Mouse (Mus musculus) gastrocnemius, adult 2 months (tissue): ENCODE data around the gene B3gat2. TPM values are rescaled to one million over a fixed set of nuclear protein-coding genes. Genes with fewer than 3 reads are reported as not detected.

Experiments
- DNase-seq: peaks from one replicate; pipeline ENCODE4 v3.0.0; 2022
- H3K27ac ChIP-seq: fragments of 200-600 bp; 2 replicates; pipeline ENCODE4 v1.8.1; 2022; ENCODE audit warnings: mild to moderate bottlenecking
- H3K4me3 ChIP-seq: fragments of 200-600 bp; 2 replicates; pipeline ENCODE4 v1.8.1; 2022; ENCODE audit warnings: mild to moderate bottlenecking, moderate library complexity
- CTCF ChIP-seq: fragments of 200-600 bp; IDR thresholded peaks from 2 replicates; pipeline ENCODE4 v1.8.1; 2022; ENCODE audit warnings: antibody characterized with exemption, mild to moderate bottlenecking, moderate library complexity
- intact Hi-C: fragments of 180-260 bp; cut with DNase I; formaldehyde crosslinking; loops from one replicate; pipeline ENCODE4 v1.15.1; 2025
- total RNA-seq, 2 experiments: library from RNA; stranded (reverse); gene quantifications; 2 replicates each; pipeline ENCODE4 v1.2.3; 2021

B3gat2 gene
- total RNA-seq, 2 experiments from 2014 or later: not detected

DNA sequence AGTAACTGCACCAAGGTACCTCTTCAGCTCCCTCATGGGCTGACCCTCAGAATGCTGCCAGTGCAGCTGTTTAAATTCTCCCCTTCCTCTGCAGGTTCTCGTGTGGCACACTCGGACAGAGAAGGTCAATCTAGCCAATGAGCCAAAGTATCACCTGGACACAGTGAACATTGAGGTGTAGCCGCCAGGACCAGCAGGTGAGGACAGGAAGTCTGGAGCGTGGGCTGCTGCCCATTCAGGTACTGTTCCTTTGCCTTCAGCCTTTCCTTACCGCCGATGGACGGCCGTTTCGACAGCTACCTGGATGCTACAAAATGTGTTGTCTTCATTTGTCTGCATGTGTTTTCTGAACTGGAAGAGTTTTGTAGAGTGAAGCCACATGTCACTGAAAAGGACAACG is 83.5 kb downstream of the B3gat2 start:
- H3K4me3 ChIP-seq: no peak overlapping the region
- no peak for DNase-seq

DNA sequence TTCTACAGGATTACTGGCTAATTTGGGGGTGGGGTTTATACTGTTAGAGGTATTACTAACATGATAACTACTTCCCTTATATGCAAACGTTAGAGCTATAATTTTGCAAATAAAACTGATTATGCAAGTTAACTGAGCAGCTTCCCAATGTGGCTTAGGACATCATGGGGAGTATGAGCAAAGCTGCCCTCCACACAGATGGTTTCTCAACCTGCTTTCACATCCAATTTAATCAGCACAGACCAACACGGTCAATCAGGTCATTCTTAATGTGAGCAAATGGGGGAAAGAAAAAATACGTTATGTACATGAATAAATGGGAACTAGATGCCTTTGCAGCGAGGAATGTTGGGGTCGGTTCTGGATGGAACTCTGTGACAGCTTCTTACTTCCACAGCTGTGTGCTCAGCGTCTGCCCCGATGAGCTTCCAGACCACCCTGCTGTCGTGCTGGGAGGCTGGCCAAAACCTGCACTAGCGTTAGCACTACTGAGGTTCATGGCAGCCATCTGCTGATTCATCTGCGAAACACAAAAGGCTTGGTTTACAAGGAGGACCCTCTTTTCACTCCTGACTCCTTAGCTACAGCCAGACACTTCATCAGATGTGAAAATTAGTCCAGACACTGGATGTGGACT is 84.6 kb downstream of the B3gat2 start:
- Histone ChIP-seq H3K4me3 (no peak overlapping the region), H3K27ac (no peak overlapping the region)
- no peak for DNase-seq
- no peak for TF ChIP-seq CTCF
- intact Hi-C loops: no loop called here

More for the DNA sequence above, 83.5 kb downstream of the B3gat2 start:
- TF ChIP-seq CTCF: no peak
- intact Hi-C loops: no loop called here
- no peak overlapping the region for H3K27ac ChIP-seq

DNA sequence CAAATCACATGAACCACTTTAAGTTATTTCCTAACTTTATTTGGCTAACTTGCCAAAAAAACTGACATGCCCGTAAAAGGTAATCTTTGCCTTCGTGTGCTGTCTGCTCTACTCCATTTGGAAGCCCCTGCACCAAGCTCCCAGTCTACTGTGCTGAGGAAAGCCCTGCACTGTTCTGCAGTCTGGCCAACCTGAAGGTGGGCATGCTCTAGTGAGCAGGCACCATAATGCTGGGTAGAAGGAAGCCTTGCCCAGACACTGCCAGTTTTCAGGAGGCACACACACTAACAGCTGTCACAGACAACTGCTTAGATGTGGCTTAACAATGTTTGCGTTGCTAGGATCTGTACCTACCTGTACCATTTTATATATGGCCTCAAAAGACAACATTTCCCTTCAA is 94.1 kb downstream of the B3gat2 start:
- TF ChIP-seq CTCF: no peak
- intact Hi-C loops: no loop called here
- no peak for DNase-seq
- Histone ChIP-seq H3K27ac (no peak overlapping the region), H3K4me3 (no peak overlapping the region)

DNA sequence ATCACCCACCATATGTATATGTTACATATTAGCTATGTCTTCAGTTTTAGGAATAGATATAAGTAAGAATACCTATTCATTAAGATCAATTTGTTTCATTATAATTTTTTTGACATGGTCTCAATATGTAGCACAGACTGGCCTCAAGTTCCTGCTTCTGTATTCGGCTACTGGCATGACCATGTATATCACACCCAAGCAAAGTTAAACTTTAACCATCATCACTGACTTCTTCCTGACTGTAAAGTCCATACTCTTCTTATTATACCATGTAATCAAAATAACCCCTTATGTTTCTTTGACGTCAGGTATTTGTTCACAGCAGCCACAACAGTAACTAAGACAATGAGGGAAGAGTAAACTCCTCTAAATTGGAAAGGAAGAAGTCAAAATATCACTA is 99.4 kb downstream of the B3gat2 start:
- no peak overlapping the region for H3K27ac ChIP-seq
- no peak for DNase-seq
- no peak for TF ChIP-seq CTCF
- no peak overlapping the region for H3K4me3 ChIP-seq
- intact Hi-C loops: no loop called here

DNA sequence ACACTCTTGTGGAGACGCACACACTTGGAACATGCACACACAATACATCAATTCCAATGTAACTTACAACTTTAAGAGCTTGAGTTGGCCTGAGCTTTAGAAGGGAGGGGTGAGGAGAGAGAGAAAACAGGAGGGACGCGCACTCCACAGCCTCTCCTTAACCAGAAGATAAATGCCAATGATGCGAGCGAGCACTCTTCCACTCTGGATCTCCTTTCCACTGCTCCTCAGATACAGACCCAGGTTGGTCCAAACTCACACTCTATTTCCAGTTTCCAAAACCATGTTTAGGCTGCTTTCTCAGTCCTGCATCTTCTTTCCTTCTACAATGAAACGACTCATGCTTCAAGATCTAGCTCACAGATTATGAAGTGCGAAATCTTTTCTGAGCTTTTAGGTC is 104.0 kb downstream of the B3gat2 start:
- Histone ChIP-seq H3K4me3 (no peak overlapping the region), H3K27ac (no peak overlapping the region)
- intact Hi-C loops: no loop called here
- TF ChIP-seq CTCF: no peak
- no peak for DNase-seq

DNA sequence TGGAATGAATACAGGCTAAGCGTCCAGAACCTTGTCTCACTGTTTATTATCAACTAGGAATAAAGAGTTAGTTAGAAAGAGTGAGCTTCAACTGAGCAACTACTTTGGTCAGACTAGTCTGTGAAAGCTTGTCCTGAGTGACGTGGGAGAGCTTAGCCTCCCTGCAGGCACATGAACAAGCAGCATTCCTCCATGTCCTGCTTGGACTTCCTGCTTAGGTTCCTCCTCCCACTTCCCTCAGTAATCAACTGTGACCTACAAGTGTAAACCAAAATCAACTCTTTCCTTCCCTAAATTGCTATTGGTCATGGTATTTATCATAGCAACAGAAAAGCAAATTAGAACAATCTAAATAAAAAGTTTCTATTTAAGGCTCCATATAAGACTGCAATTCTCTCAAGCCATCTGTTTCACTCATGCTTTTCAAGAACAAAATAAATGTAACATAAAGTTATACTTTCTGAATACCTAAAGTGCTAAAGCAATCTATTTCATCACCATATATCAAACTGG is 105.9 kb downstream of the B3gat2 start:
- DNase-seq: no peak
- intact Hi-C loops: no loop called here
- Histone ChIP-seq H3K4me3 (no peak overlapping the region), H3K27ac (no peak overlapping the region)
- TF ChIP-seq CTCF: no peak

DNA sequence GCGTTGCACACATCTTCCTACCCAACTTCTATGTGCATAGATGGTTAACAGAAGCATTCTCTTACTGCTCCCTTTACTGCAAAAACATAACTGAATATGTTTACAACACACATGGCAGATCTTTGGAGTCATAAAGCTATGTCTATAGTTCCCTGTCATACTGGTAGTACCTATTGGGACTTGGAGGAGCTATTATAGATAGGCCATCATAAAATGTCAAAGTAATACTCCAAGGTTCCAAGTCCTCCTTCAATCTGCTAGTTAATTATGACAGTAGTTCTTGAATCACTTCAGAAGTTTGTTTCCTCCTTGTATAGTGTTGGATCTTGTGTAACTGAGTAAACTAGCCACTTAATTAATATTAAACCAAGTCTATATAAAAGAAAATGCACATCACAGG is 110.6 kb downstream of the B3gat2 start:
- H3K4me3 ChIP-seq: no peak overlapping the region
- TF ChIP-seq CTCF: no peak
- H3K27ac ChIP-seq: no peak overlapping the region
- intact Hi-C loops: no loop called here
- DNase-seq: no peak

DNA sequence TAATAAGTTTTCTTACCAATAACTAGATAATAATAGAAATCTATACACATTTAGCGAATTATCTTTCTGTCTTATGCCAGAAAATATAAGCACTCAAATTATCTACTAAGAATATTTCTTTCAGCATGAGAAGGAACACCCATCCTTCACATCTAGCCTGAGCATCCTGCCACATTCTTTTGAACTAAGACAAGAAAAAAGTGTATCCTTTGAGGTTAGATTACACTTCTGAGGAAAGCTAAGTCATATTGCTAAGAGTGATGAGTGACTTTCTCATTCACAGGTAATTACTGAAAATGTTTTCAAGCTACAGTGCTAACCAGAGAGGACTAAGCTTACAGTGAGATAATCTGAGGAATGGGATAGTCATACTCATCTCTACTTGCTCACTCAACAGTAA is 121.1 kb downstream of the B3gat2 start:
- no peak overlapping the region for H3K27ac ChIP-seq
- no peak for TF ChIP-seq CTCF
- intact Hi-C loops: no loop called here
- no peak for DNase-seq
- H3K4me3 ChIP-seq: no peak overlapping the region

DNA sequence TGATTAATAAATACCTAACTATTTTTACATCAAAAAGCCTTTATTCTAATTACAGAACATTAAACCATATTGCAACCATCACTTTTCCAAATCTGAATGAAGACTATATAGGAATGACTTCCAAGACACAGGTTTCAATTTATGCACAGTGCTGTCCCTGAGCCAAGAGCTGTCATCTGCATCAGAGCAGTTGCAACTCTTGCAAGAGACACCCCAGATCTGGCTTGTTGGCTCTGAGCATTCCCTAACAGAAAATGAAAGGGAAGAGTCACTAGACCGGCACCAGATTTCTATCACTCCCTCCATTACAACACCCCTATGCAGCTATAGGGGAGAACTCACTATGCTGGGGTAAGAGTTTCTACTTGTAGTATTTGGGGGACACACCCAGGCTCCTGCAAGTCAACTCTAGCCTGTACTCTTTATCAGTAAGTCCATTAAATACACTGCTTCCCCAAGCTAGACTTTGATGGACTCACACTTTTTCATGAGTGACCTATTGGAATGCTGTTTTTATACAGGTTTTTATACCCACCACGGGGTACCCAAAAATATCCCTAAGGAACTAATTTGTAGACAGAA is 122.6 kb downstream of the B3gat2 start:
- TF ChIP-seq CTCF: no peak
- Histone ChIP-seq H3K4me3 (no peak overlapping the region), H3K27ac (no peak overlapping the region)
- no peak for DNase-seq
- intact Hi-C loops: no loop called here

DNA sequence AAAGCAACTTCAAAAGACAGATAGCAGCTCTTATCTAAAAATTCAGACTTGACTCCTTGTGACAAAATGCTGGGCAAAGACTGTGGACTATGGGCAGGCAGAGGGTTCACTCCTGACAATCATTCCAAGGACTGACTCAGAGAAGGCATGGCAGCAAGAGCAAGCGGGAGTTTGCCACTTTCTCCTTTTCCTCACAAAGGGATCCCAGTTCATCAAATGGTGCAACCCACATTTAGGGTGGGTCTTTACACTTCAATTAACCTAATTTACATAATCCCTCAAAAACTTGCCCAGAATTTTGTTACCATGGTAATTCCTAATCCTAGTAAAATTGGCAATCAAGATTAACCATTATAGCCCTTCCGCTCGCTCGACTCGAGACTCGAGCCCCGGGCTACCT is 123.4 kb downstream of the B3gat2 start:
- DNase-seq: no peak
- TF ChIP-seq CTCF: no peak
- intact Hi-C loops: no loop called here
- no peak overlapping the region for H3K27ac ChIP-seq
- H3K4me3 ChIP-seq: no peak overlapping the region

DNA sequence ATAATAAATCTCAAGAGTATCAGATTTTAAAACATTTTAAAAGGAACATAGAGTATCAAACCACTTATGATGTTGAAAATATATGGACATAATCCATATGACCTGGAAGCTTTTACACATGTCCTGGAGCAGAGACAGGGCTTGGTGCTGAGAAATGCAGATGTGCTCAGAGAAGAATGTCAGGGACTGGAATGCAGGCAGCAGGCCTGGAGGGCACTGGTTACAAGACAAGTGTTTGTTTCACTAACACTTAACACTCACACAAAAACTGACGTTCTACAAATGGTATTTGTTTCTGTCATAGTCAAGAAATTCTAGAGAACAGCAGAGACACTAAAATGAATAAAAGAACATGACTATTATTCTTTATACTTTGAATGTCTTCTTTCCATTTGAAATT is 130.5 kb downstream of the B3gat2 start:
- DNase-seq: no peak
- Histone ChIP-seq H3K27ac (no peak overlapping the region), H3K4me3 (no peak overlapping the region)
- TF ChIP-seq CTCF: no peak
- intact Hi-C loops: no loop called here

Other genes with a start within 250 kb of the B3gat2 start
- gene Smap1, start 160.6 kb downstream of the B3gat2 start, total RNA-seq: 10 to 100 TPM; 29.6 to 31.3 TPM
- 10 to 100 TPM; 33.1 to 56.3 TPM for gene Sdhaf4, start 243.9 kb downstream of the B3gat2 start, total RNA-seq